Mouse (Mus musculus) embryonic facial prominence, embryonic 11.5 days (tissue): Measurements from ENCODE around the gene Naalad2. TPM values are rescaled to one million over a fixed set of nuclear protein-coding genes. Genes with fewer than 3 reads are reported as not detected.
"Not testable (repeated sequence)": the region's sequence is repeated elsewhere in the genome, so short reads cannot be mapped to it uniquely, and the experiment has no call there.

ENCODE experiments used
- ATAC-seq: fragments of 200-750 bp; cut with Nextera tagmentation; replicated peaks from 2 replicates; pipeline ENCODE4 v1.8.0; 2017; ENCODE audit warnings: low read depth; ENCODE audit not compliant: insufficient number of reproducible peaks, low FRiP score, low TSS enrichment
- DNase-seq: peaks from one replicate; pipeline ENCODE4 v3.0.0-alpha.2; 2015; ENCODE audit warnings: low spot score
- H3K27ac ChIP-seq: fragments of 300-500 bp; sonication (generic); replicated peaks from 2 replicates; pipeline ENCODE4 v1.5.1; 2014; ENCODE audit warnings: mild to moderate bottlenecking, low read depth, low read length, control low read depth
- H3K27me3 ChIP-seq: fragments of 300-500 bp; sonication (generic); 2 replicates; pipeline ENCODE4 v1.6.1; 2014; ENCODE audit warnings: mild to moderate bottlenecking, low read length, moderate library complexity, mixed read lengths; ENCODE audit not compliant: control insufficient read depth, insufficient read depth
- H3K36me3 ChIP-seq: fragments of 300-500 bp; sonication (generic); replicated peaks from 2 replicates; pipeline ENCODE4 v1.6.1; 2014; ENCODE audit warnings: low read depth, mild to moderate bottlenecking, low read length, moderate library complexity, mixed read lengths; ENCODE audit not compliant: control insufficient read depth, insufficient read depth
- H3K4me1 ChIP-seq: fragments of 300-500 bp; sonication (generic); 2 replicates; pipeline ENCODE4 v1.6.1; 2014; ENCODE audit warnings: low read length, mixed read lengths; ENCODE audit not compliant: control insufficient read depth, insufficient read depth
- H3K4me2 ChIP-seq: fragments of 300-500 bp; sonication (generic); 2 replicates; pipeline ENCODE4 v1.6.1; 2014; ENCODE audit warnings: low read depth, mild to moderate bottlenecking, control low read depth, low read length, moderate library complexity
- H3K4me3 ChIP-seq: fragments of 300-500 bp; sonication (generic); 2 replicates; pipeline ENCODE4 v1.5.1; 2014; ENCODE audit warnings: low read depth, low read length, control low read depth
- H3K9ac ChIP-seq: fragments of 300-500 bp; sonication (generic); replicated peaks from 2 replicates; pipeline ENCODE4 v1.6.1; 2014; ENCODE audit warnings: mild to moderate bottlenecking, control low read depth, low read length
- H3K9me3 ChIP-seq: fragments of 300-500 bp; sonication (generic); replicated peaks from 2 replicates; pipeline ENCODE4 v1.6.1; 2016; ENCODE audit warnings: mild to moderate bottlenecking, low read length, inconsistent platforms, mixed read lengths; ENCODE audit not compliant: control insufficient read depth
- WGBS: fragments of 180-500 bp; shearing (Covaris S2); extraction: QIAGEN DNeasy Blood & Tissue Kit; methylation state at CpG from one replicate; pipeline ENCODE4 v1.1.7; 2014; 5-methylcytosine and 5-hydroxymethylcytosine counted together
- polyA plus RNA-seq: library from polyadenylated mRNA; unstranded; fragments of >200 nt; fragmentation: Nextera tagmentation; extraction: Ambion mirVana; gene quantifications from 2 replicates; pipeline ENCODE4 v1.2.1, GENCODE M21; 2014

The Naalad2 gene
- 3.1 and 4.4 TPM in 2 replicates for polyA plus RNA-seq

GRCm38 (mm10) chr9:18402895-18403294, at the start of gene Naalad2:
TSS of gene Naalad2 (minus strand) at chr9:18402995.
- H3K9ac ChIP-seq, ATAC-seq, H3K4me2 ChIP-seq, H3K4me3 ChIP-seq, H3K27me3 ChIP-seq, DNase-seq, H3K36me3 ChIP-seq, H3K27ac ChIP-seq, H3K9me3 ChIP-seq, H3K4me1 ChIP-seq: not testable (repeated sequence)
- WGBS = 92% methylated on average over 2 of the region's 2 CpGs

- Histone ChIP-seq H3K36me3 (no peaks in the 10 kb centered on the region), H3K9me3 (no peaks in the 10 kb centered on the region), H3K9ac (no peak overlapping the region), H3K4me1 (no peaks in the 10 kb centered on the region), H3K27me3 (no peaks in the 10 kb centered on the region), H3K27ac (no peak overlapping the region), H3K4me3 (no peak overlapping the region), H3K4me2 (no peak overlapping the region)
- no peak for DNase-seq
- 87% methylated on average over 10 of the region's 10 CpGs for WGBS
- no peak for ATAC-seq
Observed at GRCm38 (mm10) chr9:18431687-18432086, 28.9 kb upstream of the Naalad2 start.

- no peak within 1 kb of the TSS for H3K9ac ChIP-seq
- H3K9me3 ChIP-seq = no peaks in the 10 kb centered on the region
- no peak within 1 kb of the TSS for H3K4me3 ChIP-seq
- DNase-seq (no peak), ATAC-seq (no peak)
- H3K4me2 ChIP-seq = no peak within 1 kb of the TSS
- no peaks in the 10 kb centered on the region for H3K27me3 ChIP-seq
- H3K36me3 ChIP-seq = no peaks in the 10 kb centered on the region
- no peak within 1 kb of the TSS for H3K27ac ChIP-seq
- no peaks in the 10 kb centered on the region for H3K4me1 ChIP-seq
Observed at GRCm38 (mm10) chr9:18430354-18430753, 27.6 kb upstream of the Naalad2 start, which contains the start of gene Mbd3l2. TSS of gene Mbd3l2 (plus strand) at chr9:18430654.

- not testable (repeated sequence) for H3K9ac ChIP-seq, H3K36me3 ChIP-seq, H3K27ac ChIP-seq, H3K9me3 ChIP-seq, H3K27me3 ChIP-seq, ATAC-seq, H3K4me3 ChIP-seq, H3K4me1 ChIP-seq, H3K4me2 ChIP-seq
- peak; percentile 13 for DNase-seq
- WGBS = 89% methylated on average over 4 of the region's 4 CpGs
Observed at GRCm38 (mm10) chr9:18412371-18412770, 9.6 kb upstream of the Naalad2 start.

- Histone ChIP-seq H3K4me3 (no peak within 1 kb of the TSS), H3K9ac (no peak within 1 kb of the TSS), H3K27ac (no peak within 1 kb of the TSS), H3K36me3 (no peaks in the 10 kb centered on the region), H3K9me3 (no peaks in the 10 kb centered on the region), H3K4me2 (no peak within 1 kb of the TSS), H3K27me3 (no peaks in the 10 kb centered on the region), H3K4me1 (no peaks in the 10 kb centered on the region)
- ATAC-seq = no peak
- WGBS = 70% methylated on average over 1 of the region's 1 CpGs
- DNase-seq = no peak
Observed at GRCm38 (mm10) chr9:18404118-18404517, 1.3 kb upstream of the Naalad2 start, which contains the start of gene Ubtfl1. TSS of gene Ubtfl1 (plus strand) at chr9:18404418.

- H3K9ac ChIP-seq = no peak overlapping the region
- no peaks in the 10 kb centered on the region for H3K4me1 ChIP-seq
- no peaks in the 10 kb centered on the region for H3K27me3 ChIP-seq
- no peak overlapping the region for H3K4me2 ChIP-seq
- no peak overlapping the region for H3K27ac ChIP-seq
- no peaks in the 10 kb centered on the region for H3K36me3 ChIP-seq
- no peaks in the 10 kb centered on the region for H3K9me3 ChIP-seq
- ATAC-seq (no peak), DNase-seq (no peak)
- no peak overlapping the region for H3K4me3 ChIP-seq
- 81% methylated on average over 1 of the region's 1 CpGs for WGBS
Observed at GRCm38 (mm10) chr9:18399629-18400028, 3.2 kb downstream of the Naalad2 start.

- DNase-seq = peak; percentile 25
- no peak overlapping the region for H3K4me3 ChIP-seq
Observed at GRCm38 (mm10) chr9:18385782-18386181, 17.0 kb downstream of the Naalad2 start.

GRCm38 (mm10) chr9:18373026-18373425, 29.8 kb downstream of the Naalad2 start:
- not testable (repeated sequence) for H3K4me2 ChIP-seq

More at GRCm38 (mm10) chr9:18385782-18386181, 17.0 kb downstream of the Naalad2 start:
- H3K36me3 ChIP-seq = no peaks in the 10 kb centered on the region
- no peak overlapping the region for H3K9ac ChIP-seq
- no peak overlapping the region for H3K4me2 ChIP-seq
- 22% methylated on average over 6 of the region's 6 CpGs for WGBS
- H3K27me3 ChIP-seq = no peaks in the 10 kb centered on the region
- H3K4me1 ChIP-seq = no peaks in the 10 kb centered on the region
- H3K27ac ChIP-seq = no peak overlapping the region
- ATAC-seq = no peak
- no peaks in the 10 kb centered on the region for H3K9me3 ChIP-seq

More at GRCm38 (mm10) chr9:18373026-18373425, 29.8 kb downstream of the Naalad2 start:
- not testable (repeated sequence) for H3K9ac ChIP-seq, H3K27ac ChIP-seq, ATAC-seq, H3K4me1 ChIP-seq, H3K4me3 ChIP-seq, H3K27me3 ChIP-seq, DNase-seq, H3K9me3 ChIP-seq, H3K36me3 ChIP-seq
- 72% methylated on average over 1 of the region's 1 CpGs for WGBS
